Mouse (Mus musculus) activated CD4-positive, CD25-positive, alpha-beta regulatory T cell, adult 4 months (primary cell): Measurements from ENCODE around the gene Fxyd1. TPM values are rescaled to one million over a fixed set of nuclear protein-coding genes. Genes with fewer than 3 reads are reported as not detected.
A peak's percentile ranks its signal among the peaks of the same experiment; 100 is the strongest.

Experiments
- ATAC-seq: one replicate; pipeline ENCODE4 v1.8.0; 2017
- polyA plus RNA-seq, 2 experiments: library from polyadenylated mRNA; unstranded; fragments of 100-300 nt; shearing (Covaris generic); gene quantifications; one replicate each; pipeline ENCODE4 v1.2.1; 2017

Gene Fxyd1
- not detected for polyA plus RNA-seq

DNA sequence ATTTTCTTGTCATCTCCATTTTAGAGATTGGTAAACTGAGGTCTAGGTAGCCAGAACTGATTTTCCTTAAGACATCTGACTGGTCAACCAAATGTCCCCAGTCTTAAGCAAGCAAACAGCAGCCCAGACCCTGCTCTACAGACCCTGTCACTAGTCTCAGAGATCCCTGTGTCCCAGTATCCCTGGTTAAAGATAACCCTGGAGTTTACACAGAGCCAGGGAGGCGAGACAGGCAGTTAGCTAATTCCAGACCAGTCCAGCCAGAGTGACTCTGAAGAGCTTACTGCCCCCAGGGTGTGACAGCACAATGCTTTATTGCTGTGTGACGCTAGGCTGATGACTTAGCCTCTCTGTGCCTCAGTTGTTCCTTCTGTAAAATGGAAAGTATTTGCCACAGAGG lies at the start of gene Fxyd1:
Fxyd1 (minus strand) TSS at position 129 of the 400 bp plus-strand sequence.
- ATAC-seq: no peak

GRCm38 (mm10) chr7:31106166-31106565 lies 49.2 kb upstream of the Fxyd1 start:
- no peak for ATAC-seq

DNA sequence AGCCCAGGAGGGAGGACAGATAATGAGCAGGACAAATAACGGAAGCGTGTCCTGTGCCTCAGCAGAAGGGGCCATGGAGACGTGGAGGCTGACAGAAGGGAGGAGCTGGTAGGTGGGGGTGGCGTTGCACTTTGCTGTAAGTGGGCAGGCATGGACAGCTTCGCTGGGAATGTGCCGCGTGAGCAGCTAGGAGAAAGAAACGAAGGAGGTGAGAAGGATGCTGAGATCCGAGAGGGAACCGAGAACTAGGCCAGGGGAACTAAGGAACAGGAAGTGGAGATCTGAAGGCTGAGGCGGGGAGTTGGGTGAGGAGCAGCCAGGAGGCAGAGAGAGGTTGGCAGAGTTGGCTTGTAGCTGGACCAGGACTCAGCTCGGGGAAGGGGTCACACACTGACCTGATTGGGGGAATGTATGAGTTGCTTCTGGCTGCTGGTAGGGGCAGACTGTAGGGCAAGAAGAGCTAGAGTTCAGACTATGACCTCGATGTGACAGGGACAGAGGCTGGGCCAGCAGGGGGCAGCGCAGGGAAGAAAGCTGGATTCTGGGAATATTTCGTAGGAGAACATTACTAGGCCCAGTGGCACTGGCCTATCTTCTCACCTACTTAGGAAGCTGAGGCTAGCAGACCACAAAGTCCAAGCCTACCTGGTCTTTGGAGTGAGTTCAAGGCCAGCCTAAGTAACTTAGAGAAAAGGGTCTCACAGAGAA lies 48.2 kb upstream of the Fxyd1 start:
- ATAC-seq: no peak

- ATAC-seq: no peak
These were observed 43.8 kb upstream of the Fxyd1 start for GRCm38 (mm10) chr7:31100786-31101185.

GRCm38 (mm10) chr7:31099612-31099982 lies 42.6 kb upstream of the Fxyd1 start:
- no peak for ATAC-seq

GRCm38 (mm10) chr7:31098697-31099611 lies 42.0 kb upstream of the Fxyd1 start:
- no peak for ATAC-seq

DNA sequence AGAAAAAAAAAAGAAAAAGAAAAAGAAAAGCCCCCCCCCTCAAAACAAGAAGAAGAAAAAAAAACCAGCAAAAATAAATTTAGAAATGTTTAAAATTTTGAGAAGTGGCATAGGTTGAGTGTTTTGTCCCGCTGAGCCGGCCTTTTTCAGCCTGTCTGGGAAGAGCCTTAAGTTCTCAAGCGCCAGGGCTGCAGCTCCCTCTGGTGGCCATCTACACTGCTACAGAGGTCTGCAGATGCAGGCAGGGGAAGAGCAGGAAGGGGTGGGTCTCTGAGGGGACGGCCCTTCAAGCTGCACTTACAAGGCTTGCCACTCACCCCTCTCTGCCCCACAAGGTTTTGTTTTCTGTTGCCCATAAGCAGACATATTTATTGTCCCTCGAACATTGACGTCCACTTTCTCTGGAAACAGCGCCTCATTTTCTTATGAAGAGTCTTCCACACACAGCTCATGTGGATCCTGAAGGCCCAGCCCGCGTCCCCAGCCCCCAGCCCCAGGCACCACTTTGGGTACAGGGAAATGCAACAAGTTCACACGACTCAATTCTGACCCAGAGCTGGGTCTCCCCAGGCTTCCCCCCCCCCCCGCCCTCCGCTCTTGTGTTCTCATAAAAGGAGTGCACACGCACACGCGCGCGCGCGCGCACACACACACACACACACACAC lies 40.7 kb upstream of the Fxyd1 start:
- ATAC-seq: peak; percentile 91

DNA sequence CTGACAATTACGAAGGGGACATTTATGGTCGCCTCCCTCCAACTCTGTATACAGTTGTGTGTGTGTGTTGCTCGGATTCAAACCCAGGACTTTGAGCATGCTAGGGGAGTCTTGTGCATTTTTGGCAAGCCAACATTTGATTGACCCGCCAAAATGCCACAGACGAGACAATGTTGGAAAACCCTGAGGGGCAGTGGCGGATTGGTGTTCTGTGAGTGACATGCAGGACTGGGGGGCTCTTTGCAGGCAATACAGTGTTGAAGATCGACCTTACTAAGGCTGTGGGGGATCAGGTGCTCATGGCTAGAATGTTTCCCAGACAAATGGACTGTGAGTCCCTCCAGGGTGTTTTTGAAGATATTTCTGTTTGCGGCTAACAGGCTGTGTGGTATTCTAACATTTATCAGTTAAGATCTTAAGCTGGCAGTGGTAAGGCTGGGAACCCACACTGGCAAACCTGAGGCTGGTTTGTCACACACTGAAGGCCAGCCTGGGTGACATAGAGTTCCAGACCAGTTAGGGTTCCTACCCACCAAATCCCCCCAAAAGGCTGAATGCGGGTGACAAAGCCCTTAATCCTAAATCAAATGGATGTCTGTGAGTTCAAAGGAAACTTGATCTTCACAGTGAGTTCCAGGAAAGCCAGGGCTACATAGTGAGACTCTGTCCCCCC lies 40.0 kb upstream of the Fxyd1 start:
- no peak for ATAC-seq

- ATAC-seq: no peak
These were observed 37.9 kb upstream of the Fxyd1 start for GRCm38 (mm10) chr7:31094774-31095501.

- peak; percentile 93 for ATAC-seq
These were observed 32.7 kb upstream of the Fxyd1 start for GRCm38 (mm10) chr7:31089721-31090120.

- no peak for ATAC-seq
These were observed 31.2 kb upstream of the Fxyd1 start for GRCm38 (mm10) chr7:31088206-31088605.

DNA sequence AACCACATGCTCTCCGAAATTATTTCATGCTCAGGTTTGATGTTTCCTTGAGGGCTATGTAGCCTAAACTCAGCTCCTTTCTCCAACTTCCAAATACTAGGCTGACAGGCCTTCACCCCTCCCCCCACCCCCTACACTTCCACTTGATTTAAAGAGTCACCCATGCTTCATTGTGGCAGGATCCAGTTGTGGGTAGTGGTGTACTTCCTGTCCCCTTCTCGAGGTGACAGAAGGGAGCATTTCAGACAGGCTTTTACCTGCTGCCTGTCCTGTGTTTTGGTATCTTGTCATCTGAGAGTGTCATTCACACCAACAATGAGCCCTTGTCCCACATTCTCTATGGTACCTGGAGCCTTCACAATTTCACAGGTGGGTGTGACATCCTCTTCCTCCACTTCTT lies 30.3 kb upstream of the Fxyd1 start:
- ATAC-seq: peak; percentile 48

GRCm38 (mm10) chr7:31086175-31086755 lies 29.3 kb upstream of the Fxyd1 start:
- ATAC-seq: no peak

DNA sequence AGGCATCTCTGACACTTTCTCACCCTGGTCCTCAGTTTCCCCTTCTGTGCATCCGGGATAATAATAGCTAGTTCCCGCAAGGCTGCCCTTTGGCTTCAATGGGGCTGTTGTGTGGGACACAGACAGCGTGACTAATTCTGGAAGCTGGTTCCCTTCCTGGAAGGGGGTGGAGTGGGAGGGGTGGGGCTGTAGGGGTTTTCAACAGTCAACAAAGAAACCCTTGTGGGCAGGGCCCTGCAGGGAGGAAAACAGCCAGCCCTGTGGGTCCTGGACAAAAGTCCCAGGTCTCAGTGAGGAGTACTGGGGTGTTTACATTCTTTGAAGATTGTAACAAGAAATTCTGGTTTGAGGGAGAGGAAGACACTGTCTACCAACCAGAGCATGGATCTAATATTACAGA lies 28.2 kb upstream of the Fxyd1 start:
- no peak for ATAC-seq

DNA sequence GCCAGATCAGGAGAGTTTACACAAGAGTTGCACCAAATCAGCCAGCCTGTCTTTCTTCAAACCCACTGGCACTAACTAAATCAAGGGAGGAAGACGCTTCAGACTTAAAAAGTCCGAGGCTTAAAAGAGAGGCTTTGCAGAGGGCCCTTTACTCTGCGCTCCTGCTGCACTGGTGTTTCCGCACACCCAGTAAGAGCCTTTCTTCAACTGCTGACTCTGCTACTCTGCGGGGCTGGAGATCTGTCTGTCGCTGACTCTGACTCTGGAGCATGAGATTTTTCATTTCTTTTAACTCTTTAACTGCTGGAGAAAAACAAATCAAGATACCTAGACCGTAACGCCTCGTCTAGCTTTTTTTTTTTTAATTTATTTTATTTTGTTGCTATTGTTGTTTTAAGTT lies 27.1 kb upstream of the Fxyd1 start:
- no peak for ATAC-seq

DNA sequence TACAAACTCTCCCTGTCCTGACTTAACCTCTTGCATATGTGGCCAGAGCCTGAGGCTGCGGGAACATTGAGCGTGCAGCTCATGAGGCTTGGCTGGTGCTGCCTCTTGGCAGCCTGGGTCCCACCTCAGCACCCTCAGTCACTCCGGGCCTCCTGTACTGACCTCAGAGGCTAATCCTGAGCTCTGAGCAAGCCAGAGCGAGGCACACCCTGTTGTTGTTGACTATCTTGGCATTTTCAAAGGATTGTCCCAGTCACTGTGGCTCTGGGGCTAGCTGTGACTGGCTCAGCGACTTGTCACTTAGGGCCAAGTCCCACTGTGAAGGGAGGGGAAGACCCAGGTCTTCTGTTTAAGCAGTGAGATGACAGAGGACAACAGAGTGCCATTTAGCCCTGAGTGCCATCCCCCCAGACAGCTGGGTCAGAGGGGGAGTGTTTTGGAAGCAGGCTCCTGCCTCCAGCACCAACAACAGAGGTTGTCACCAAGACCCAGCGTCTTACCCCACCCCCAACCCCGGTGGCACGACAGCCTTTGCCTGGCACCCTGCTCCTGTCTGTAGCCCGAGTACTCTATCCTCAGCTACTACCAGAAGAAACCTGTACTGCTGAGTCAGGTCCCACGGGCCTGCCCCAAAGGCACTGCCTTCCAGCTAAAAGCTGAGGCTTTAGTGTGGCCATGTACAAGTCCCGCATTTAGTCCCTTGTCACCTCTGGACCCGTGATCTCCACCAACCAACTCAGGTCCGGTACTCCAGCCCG lies 26.0 kb upstream of the Fxyd1 start:
- ATAC-seq: no peak

DNA sequence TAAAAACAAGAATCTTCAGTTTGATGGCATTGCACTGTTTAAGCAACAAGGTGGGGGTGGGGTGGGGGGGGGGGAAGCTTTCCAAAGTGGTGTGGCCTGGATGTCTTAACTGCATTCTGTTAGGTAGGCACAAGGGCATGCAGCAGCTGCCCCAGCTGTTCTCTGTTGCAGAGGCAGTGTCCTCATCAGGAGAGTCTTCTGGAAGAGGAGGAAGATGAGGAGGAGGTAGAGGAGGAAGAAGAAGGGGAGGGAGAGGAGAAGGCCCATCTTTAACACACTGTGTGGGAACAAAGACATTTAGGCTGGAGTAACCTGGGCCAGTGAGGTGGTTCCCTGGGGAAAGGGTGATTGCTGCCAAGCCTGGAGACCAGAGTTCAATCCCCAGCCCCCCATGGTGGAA lies 25.1 kb upstream of the Fxyd1 start:
- ATAC-seq: no peak

DNA sequence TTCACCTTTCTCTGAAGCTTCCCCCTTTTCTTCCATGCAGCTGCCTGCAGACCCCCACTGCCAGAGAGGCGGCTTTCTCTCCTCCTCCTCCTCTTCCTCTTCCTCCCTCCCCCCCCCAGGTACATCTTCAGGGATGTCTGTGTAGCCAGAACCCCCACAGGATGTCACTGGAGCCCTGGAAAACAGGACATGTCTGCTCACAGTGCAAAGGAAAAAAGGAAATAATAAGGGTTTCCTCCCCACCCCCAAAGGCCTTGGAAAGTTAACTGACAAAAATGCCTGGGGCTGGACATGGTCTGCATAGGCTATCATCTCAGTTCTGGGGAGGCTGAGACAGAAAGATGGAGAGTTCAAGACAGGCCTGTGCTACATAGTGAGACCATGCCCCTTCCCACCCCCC lies 24.1 kb upstream of the Fxyd1 start:
- no peak for ATAC-seq

- no peak for ATAC-seq
These were observed 23.6 kb upstream of the Fxyd1 start for GRCm38 (mm10) chr7:31080611-31081010.

GRCm38 (mm10) chr7:31079670-31080069 lies 22.7 kb upstream of the Fxyd1 start:
- no peak for ATAC-seq

- no peak for ATAC-seq
These were observed 21.0 kb upstream of the Fxyd1 start for GRCm38 (mm10) chr7:31077885-31078445.
